Mouse (Mus musculus) liver, embryonic 14.5 days (tissue): Measurements from ENCODE around the gene Vsx2.

Experiments
- CTCF ChIP-seq: IDR thresholded peaks from 2 replicates; pipeline ENCODE4 v1.5.1; 2016; ENCODE audit warnings: antibody characterized with exemption, low read depth, control low read depth
- EP300 ChIP-seq: IDR thresholded peaks from 2 replicates; pipeline ENCODE4 v1.6.1; 2016; ENCODE audit warnings: antibody characterized with exemption, low read depth

- TF ChIP-seq CTCF, result no peak
- no peak for TF ChIP-seq EP300
Observed at GRCm38 (mm10) chr12:84533706-84534486, 35.7 kb upstream of the Vsx2 start.
